Mouse (Mus musculus): ENCODE data around the gene Kxd1. TPM values are rescaled to one million over a fixed set of nuclear protein-coding genes. Genes with fewer than 3 reads are reported as not detected.

Kxd1 gene
- total and polyA plus RNA-seq, 3 experiments, result 75.9 to 87.3 (median 82.8) TPM

- DNase-seq, result peak; percentile 82
Observed at GRCm38 (mm10) chr8:70513441-70513840, 14.3 kb downstream of the Kxd1 start.

GRCm38 (mm10) chr8:70512253-70512903, 15.4 kb downstream of the Kxd1 start:
- no peak for DNase-seq

- DNase-seq, result no peak
Observed at GRCm38 (mm10) chr8:70511770-70512169, 16.0 kb downstream of the Kxd1 start.

- DNase-seq, result peak; percentile 20
Observed at GRCm38 (mm10) chr8:70511174-70511573, 16.6 kb downstream of the Kxd1 start.

GRCm38 (mm10) chr8:70510228-70510915, 17.4 kb downstream of the Kxd1 start, which contains the start of gene Uba52:
Gene Uba52, minus strand, starts transcription at chr8:70510801.
- DNase-seq, result peak; percentile 97

- no peak for DNase-seq
Observed at GRCm38 (mm10) chr8:70509281-70509952, 18.3 kb downstream of the Kxd1 start.

GRCm38 (mm10) chr8:70507027-70507393, 20.7 kb downstream of the Kxd1 start:
- no peak for DNase-seq

GRCm38 (mm10) chr8:70506328-70507026, 21.3 kb downstream of the Kxd1 start, which contains the start of gene Rex1bd:
Gene Rex1bd, minus strand, starts transcription at chr8:70506752.
- peak; percentile 96 for DNase-seq

- DNase-seq, result no peak
Observed at GRCm38 (mm10) chr8:70505698-70506327, 21.9 kb downstream of the Kxd1 start.

- peak; percentile 78 for DNase-seq
Observed at GRCm38 (mm10) chr8:70504851-70505250, 22.9 kb downstream of the Kxd1 start.

GRCm38 (mm10) chr8:70504291-70504716, 23.5 kb downstream of the Kxd1 start:
- DNase-seq, result peak; percentile 77

GRCm38 (mm10) chr8:70503062-70503750, 24.6 kb downstream of the Kxd1 start:
- peak; percentile 69 for DNase-seq

GRCm38 (mm10) chr8:70502540-70502939, 25.2 kb downstream of the Kxd1 start:
- DNase-seq, result no peak

- DNase-seq, result no peak
Observed at GRCm38 (mm10) chr8:70501820-70502529, 25.8 kb downstream of the Kxd1 start.

- DNase-seq, result no peak
Observed at GRCm38 (mm10) chr8:70500386-70501301, 27.1 kb downstream of the Kxd1 start.

GRCm38 (mm10) chr8:70495771-70496062, 32.0 kb downstream of the Kxd1 start:
- peak; percentile 52 for DNase-seq

- DNase-seq, result no peak
Observed at GRCm38 (mm10) chr8:70495001-70495770, 32.6 kb downstream of the Kxd1 start.

GRCm38 (mm10) chr8:70494416-70494945, 33.3 kb downstream of the Kxd1 start:
- DNase-seq, result no peak
